Mouse (Mus musculus): ENCODE data around the gene Mmp19.

DNA sequence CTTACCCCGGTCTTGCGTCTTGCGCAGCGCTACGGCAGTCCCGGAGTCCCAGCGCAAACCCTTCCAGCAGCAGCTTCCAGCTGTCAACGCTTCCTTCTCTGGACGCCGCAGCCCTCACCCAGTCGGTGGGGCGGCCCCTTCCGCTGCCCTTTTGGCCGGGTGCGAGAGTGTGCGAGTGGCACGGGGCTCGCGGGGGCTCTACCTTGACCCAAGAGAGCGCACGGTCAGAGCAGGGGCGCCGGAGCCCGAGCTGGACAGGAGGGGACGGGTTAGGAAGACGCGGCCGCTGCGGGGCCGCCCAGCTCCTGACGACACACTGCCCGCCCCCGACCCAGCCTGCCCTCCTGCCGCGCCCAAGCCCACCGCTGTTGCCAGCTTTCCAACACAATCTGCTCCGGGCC is 46.9 kb upstream of the Mmp19 start:
- TF ChIP-seq CTCF (IDR thresholded peaks at IDR 0.05; ENCODE audit: extremely low read depth, insufficient read length, insufficient replicate concordance, low read depth, low read length) (no peak), POLR2A (IDR thresholded peaks at IDR 0.05; ENCODE audit: low read depth, low read length) (no peak; the same call in 1 of the 2 replicates)
